Mouse (Mus musculus): ENCODE measurements around the gene Slitrk6. TPM values are rescaled to one million over a fixed set of nuclear protein-coding genes. Genes with fewer than 3 reads are reported as not detected.

Gene Slitrk6
- total and polyA plus RNA-seq, 2 experiments = not detected

DNA sequence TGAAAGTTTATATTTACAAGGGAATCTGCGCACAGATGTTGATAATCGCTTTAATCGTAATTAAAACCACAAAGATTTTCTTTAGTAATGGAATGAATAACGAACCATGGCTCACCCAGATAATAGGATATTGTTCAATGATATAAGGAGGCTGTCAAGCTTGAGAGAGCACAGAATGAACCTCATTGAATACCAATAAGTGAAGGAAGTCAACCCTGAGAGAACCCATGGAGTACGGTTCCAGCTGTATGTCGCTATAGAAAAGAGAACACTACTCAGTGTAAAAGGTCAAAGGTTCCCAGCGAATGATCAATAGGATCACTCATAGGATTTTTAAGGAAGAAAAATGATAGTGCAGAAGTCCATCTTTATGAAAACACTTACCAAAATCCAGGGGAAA, 15.1 kb downstream of the Slitrk6 start:
- no peaks in the 10 kb centered on the region for H3K79me2 ChIP-seq (ENCODE audit: control insufficient read depth, insufficient read depth, low read length)
- no peak for DNase-seq (ENCODE audit: extremely low read depth, low read depth, low spot score)
- WGBS = 81% methylated on average over 7 of the region's 7 CpGs
- no peak overlapping the region for H3K4me3 ChIP-seq (ENCODE audit: insufficient read depth, low read depth, low read length)
- H3K36me3 ChIP-seq (ENCODE audit: control insufficient read depth, insufficient read depth, low read length) = no peaks in the 10 kb centered on the region
- H3K27me3 ChIP-seq (ENCODE audit: control insufficient read depth, insufficient read depth, low read length) = no peaks in the 10 kb centered on the region
- H3K9ac ChIP-seq (ENCODE audit: low read depth, low read length) = no peak overlapping the region
- H3K4me1 ChIP-seq (ENCODE audit: control insufficient read depth, insufficient read depth, low read length) = no peaks in the 10 kb centered on the region
- no peak overlapping the region for H3K27ac ChIP-seq (replicated peaks; ENCODE audit: insufficient read depth, low read depth, low read length)
- TF ChIP-seq CTCF (IDR thresholded peaks at IDR 0.05; ENCODE audit: low read depth, low read length) = no peak
- TF ChIP-seq POLR2A (IDR thresholded peaks at IDR 0.05; ENCODE audit: extremely low read depth, insufficient read depth, low read length) = no peak

GRCm38 (mm10) chr14:110739368-110739767, 15.6 kb downstream of the Slitrk6 start:
- no peaks in the 10 kb centered on the region for H3K79me2 ChIP-seq (ENCODE audit: control insufficient read depth, insufficient read depth, low read length)
- no peaks in the 10 kb centered on the region for H3K4me1 ChIP-seq (ENCODE audit: control insufficient read depth, insufficient read depth, low read length)
- DNase-seq (ENCODE audit: extremely low read depth, low read depth, low spot score) = no peak
- 88% methylated on average over 1 of the region's 1 CpGs for WGBS
- no peak overlapping the region for H3K9ac ChIP-seq (ENCODE audit: low read depth, low read length)
- H3K4me3 ChIP-seq (ENCODE audit: insufficient read depth, low read depth, low read length) = no peak overlapping the region
- TF ChIP-seq POLR2A (IDR thresholded peaks at IDR 0.05; ENCODE audit: extremely low read depth, insufficient read depth, low read length) = no peak
- TF ChIP-seq CTCF (IDR thresholded peaks at IDR 0.05; ENCODE audit: low read depth, low read length) = no peak
- no peak overlapping the region for H3K27ac ChIP-seq (replicated peaks; ENCODE audit: insufficient read depth, low read depth, low read length)
- no peaks in the 10 kb centered on the region for H3K27me3 ChIP-seq (ENCODE audit: control insufficient read depth, insufficient read depth, low read length)
- no peaks in the 10 kb centered on the region for H3K36me3 ChIP-seq (ENCODE audit: control insufficient read depth, insufficient read depth, low read length)

DNA sequence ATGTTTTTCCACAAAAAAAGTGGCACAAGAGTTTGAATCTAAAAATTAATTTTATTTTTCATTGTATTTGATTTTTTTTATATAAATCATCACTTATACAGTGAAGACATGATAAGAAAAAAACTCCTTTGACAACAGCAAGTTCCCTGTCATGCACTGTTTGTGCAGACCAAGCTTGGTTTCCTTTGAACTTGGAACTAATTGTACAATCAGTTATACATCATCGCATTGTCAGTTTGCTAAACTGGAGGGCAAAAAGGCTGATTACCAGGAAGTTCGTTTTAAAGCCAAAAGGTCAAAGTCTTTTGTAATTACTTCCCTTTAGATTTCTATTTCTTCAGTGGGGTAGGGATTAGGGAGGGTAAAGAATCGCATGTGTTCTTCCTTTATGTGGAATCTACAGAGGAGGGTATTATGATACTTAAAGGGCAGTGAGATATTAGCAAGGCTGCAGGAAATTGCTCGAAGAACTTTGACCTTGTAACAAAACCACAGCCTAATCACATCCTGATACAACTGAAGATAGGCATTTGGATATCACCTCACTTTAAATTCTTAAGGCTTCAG, 26.5 kb downstream of the Slitrk6 start:
- Histone ChIP-seq H3K27ac (replicated peaks; ENCODE audit: insufficient read depth, low read depth, low read length) (no peak overlapping the region), H3K79me2 (ENCODE audit: control insufficient read depth, insufficient read depth, low read length) (no peaks in the 10 kb centered on the region), H3K4me3 (ENCODE audit: insufficient read depth, low read depth, low read length) (no peak overlapping the region), H3K4me1 (ENCODE audit: control insufficient read depth, insufficient read depth, low read length) (no peaks in the 10 kb centered on the region), H3K36me3 (ENCODE audit: control insufficient read depth, insufficient read depth, low read length) (no peaks in the 10 kb centered on the region), H3K9ac (ENCODE audit: low read depth, low read length) (no peak overlapping the region), H3K27me3 (ENCODE audit: control insufficient read depth, insufficient read depth, low read length) (no peaks in the 10 kb centered on the region)
- 63% methylated on average over 4 of the region's 4 CpGs for WGBS
- TF ChIP-seq POLR2A (IDR thresholded peaks at IDR 0.05; ENCODE audit: extremely low read depth, insufficient read depth, low read length) (no peak), CTCF (IDR thresholded peaks at IDR 0.05; ENCODE audit: low read depth, low read length) (no peak)
- no peak for DNase-seq (ENCODE audit: extremely low read depth, low read depth, low spot score)

- Histone ChIP-seq H3K4me1 (ENCODE audit: control insufficient read depth, insufficient read depth, low read length) (no peaks in the 10 kb centered on the region), H3K27ac (replicated peaks; ENCODE audit: insufficient read depth, low read depth, low read length) (no peak overlapping the region), H3K27me3 (ENCODE audit: control insufficient read depth, insufficient read depth, low read length) (no peaks in the 10 kb centered on the region), H3K9ac (ENCODE audit: low read depth, low read length) (no peak overlapping the region), H3K36me3 (ENCODE audit: control insufficient read depth, insufficient read depth, low read length) (no peaks in the 10 kb centered on the region), H3K4me3 (ENCODE audit: insufficient read depth, low read depth, low read length) (no peak overlapping the region), H3K79me2 (ENCODE audit: control insufficient read depth, insufficient read depth, low read length) (no peaks in the 10 kb centered on the region)
- 56% methylated on average over 2 of the region's 2 CpGs for WGBS
- DNase-seq (ENCODE audit: extremely low read depth, low read depth, low spot score) = no peak
- no peak for TF ChIP-seq CTCF (IDR thresholded peaks at IDR 0.05; ENCODE audit: low read depth, low read length)
- TF ChIP-seq POLR2A (IDR thresholded peaks at IDR 0.05; ENCODE audit: extremely low read depth, insufficient read depth, low read length) = no peak
Measured at GRCm38 (mm10) chr14:110724026-110724576, 30.8 kb downstream of the Slitrk6 start.
